Mouse (Mus musculus): ENCODE measurements at regions not wholly inside any gene's neighbourhood (a gene's known extent, or its start where the extent isn't known, plus 50 kb on each side); places are given as distances from the start of the nearest gene placed in this dataset.

GRCm38 (mm10) chr2:133614672-133615071 lies 62.7 kb downstream of the Bmp2 start:
- ATAC-seq = peak; percentile 58; the same call in 1 of the 2 replicates
- DNase-seq = peak; percentile 50
- no peaks in the 10 kb centered on the region for H3K27me3 ChIP-seq (ENCODE audit: insufficient read depth, low read length)
- H3K4me3 ChIP-seq (ENCODE audit: low read depth, low read length) = no peak overlapping the region
- H3K27ac ChIP-seq (ENCODE audit: low read depth, low read length) = no peak overlapping the region
- H3K4me2 ChIP-seq (ENCODE audit: low read depth) = no peak overlapping the region
- 31% methylated on average over 4 of the region's 4 CpGs for WGBS
- no peaks in the 10 kb centered on the region for H3K4me1 ChIP-seq (ENCODE audit: insufficient read depth)
- no peak overlapping the region for H3K9ac ChIP-seq
- TF ChIP-seq CTCF (IDR thresholded peaks at IDR 0.05; ENCODE audit: low read depth) = peak; percentile 71
- no peaks in the 10 kb centered on the region for H3K9me3 ChIP-seq (ENCODE audit: low read length)
- no peaks in the 10 kb centered on the region for H3K36me3 ChIP-seq (ENCODE audit: insufficient read depth)

GRCm38 (mm10) chr2:133615299-133615698 lies 63.3 kb downstream of the Bmp2 start:
- no peak overlapping the region for H3K4me3 ChIP-seq (ENCODE audit: low read depth, low read length)
- H3K4me1 ChIP-seq (ENCODE audit: insufficient read depth) = no peaks in the 10 kb centered on the region
- DNase-seq (no peak), ATAC-seq (peak; percentile 71)
- no peak overlapping the region for H3K9ac ChIP-seq
- H3K36me3 ChIP-seq (ENCODE audit: insufficient read depth) = no peaks in the 10 kb centered on the region
- H3K9me3 ChIP-seq (ENCODE audit: low read length) = no peaks in the 10 kb centered on the region
- no peaks in the 10 kb centered on the region for H3K27me3 ChIP-seq (ENCODE audit: insufficient read depth, low read length)
- no peak overlapping the region for H3K4me2 ChIP-seq (ENCODE audit: low read depth)
- no peak overlapping the region for H3K27ac ChIP-seq (ENCODE audit: low read depth, low read length)
- TF ChIP-seq CTCF (IDR thresholded peaks at IDR 0.05; ENCODE audit: low read depth) = no peak
- 47% methylated on average over 3 of the region's 3 CpGs for WGBS

GRCm38 (mm10) chr2:133617317-133617835 lies 65.4 kb downstream of the Bmp2 start:
- Histone ChIP-seq H3K27me3 (ENCODE audit: insufficient read depth, low read length) (no peaks in the 10 kb centered on the region), H3K9me3 (ENCODE audit: low read length) (no peaks in the 10 kb centered on the region), H3K27ac (ENCODE audit: low read depth, low read length) (no peak overlapping the region), H3K9ac (no peak overlapping the region), H3K4me1 (ENCODE audit: insufficient read depth) (no peaks in the 10 kb centered on the region), H3K4me3 (ENCODE audit: low read depth, low read length) (no peak overlapping the region), H3K4me2 (ENCODE audit: low read depth) (no peak overlapping the region), H3K36me3 (ENCODE audit: insufficient read depth) (no peaks in the 10 kb centered on the region)
- TF ChIP-seq CTCF (IDR thresholded peaks at IDR 0.05; ENCODE audit: low read depth) = no peak
- WGBS = 89% methylated on average over 3 of the region's 3 CpGs
- no peak for DNase-seq
- ATAC-seq = no peak

- TF ChIP-seq CTCF (IDR thresholded peaks at IDR 0.05; ENCODE audit: low read depth) = no peak
- Histone ChIP-seq H3K27me3 (ENCODE audit: insufficient read depth, low read length) (no peaks in the 10 kb centered on the region), H3K4me3 (ENCODE audit: low read depth, low read length) (no peak overlapping the region), H3K4me2 (ENCODE audit: low read depth) (no peak overlapping the region), H3K27ac (ENCODE audit: low read depth, low read length) (no peak overlapping the region), H3K9me3 (ENCODE audit: low read length) (no peaks in the 10 kb centered on the region), H3K4me1 (ENCODE audit: insufficient read depth) (no peaks in the 10 kb centered on the region), H3K9ac (no peak overlapping the region), H3K36me3 (ENCODE audit: insufficient read depth) (no peaks in the 10 kb centered on the region)
- ATAC-seq (no peak), DNase-seq (no peak)
- WGBS = 17% methylated on average over 2 of the region's 2 CpGs
These were observed 70.6 kb downstream of the Bmp2 start for GRCm38 (mm10) chr2:133622523-133622922.

- Histone ChIP-seq H3K27me3 (ENCODE audit: insufficient read depth, low read length) (no peaks in the 10 kb centered on the region), H3K9ac (no peak overlapping the region), H3K36me3 (ENCODE audit: insufficient read depth) (no peaks in the 10 kb centered on the region), H3K9me3 (ENCODE audit: low read length) (no peaks in the 10 kb centered on the region), H3K4me1 (ENCODE audit: insufficient read depth) (no peaks in the 10 kb centered on the region), H3K4me2 (ENCODE audit: low read depth) (no peak overlapping the region), H3K27ac (ENCODE audit: low read depth, low read length) (no peak overlapping the region), H3K4me3 (ENCODE audit: low read depth, low read length) (no peak overlapping the region)
- 63% methylated on average over 2 of the region's 2 CpGs for WGBS
- ATAC-seq = no peak
- DNase-seq = no peak
- no peak for TF ChIP-seq CTCF (IDR thresholded peaks at IDR 0.05; ENCODE audit: low read depth)
These were observed 73.6 kb downstream of the Bmp2 start for GRCm38 (mm10) chr2:133625542-133625941.

- 76% methylated on average over 6 of the region's 6 CpGs for WGBS
- Histone ChIP-seq H3K27me3 (ENCODE audit: insufficient read depth, low read length) (no peaks in the 10 kb centered on the region), H3K27ac (ENCODE audit: low read depth, low read length) (no peak overlapping the region), H3K36me3 (ENCODE audit: insufficient read depth) (no peaks in the 10 kb centered on the region), H3K4me1 (ENCODE audit: insufficient read depth) (no peaks in the 10 kb centered on the region), H3K9ac (no peak overlapping the region), H3K4me2 (ENCODE audit: low read depth) (no peak overlapping the region), H3K4me3 (ENCODE audit: low read depth, low read length) (no peak overlapping the region), H3K9me3 (ENCODE audit: low read length) (no peaks in the 10 kb centered on the region)
- DNase-seq (no peak), ATAC-seq (no peak)
- TF ChIP-seq CTCF (IDR thresholded peaks at IDR 0.05; ENCODE audit: low read depth) = no peak
These were observed 76.9 kb downstream of the Bmp2 start for GRCm38 (mm10) chr2:133628874-133629273.

GRCm38 (mm10) chr2:133635434-133635833 lies 83.5 kb downstream of the Bmp2 start:
- Histone ChIP-seq H3K4me1 (ENCODE audit: insufficient read depth) (no peaks in the 10 kb centered on the region), H3K4me3 (ENCODE audit: low read depth, low read length) (no peak overlapping the region), H3K4me2 (ENCODE audit: low read depth) (no peak overlapping the region), H3K36me3 (ENCODE audit: insufficient read depth) (no peaks in the 10 kb centered on the region), H3K9ac (no peak overlapping the region), H3K27ac (ENCODE audit: low read depth, low read length) (no peak overlapping the region), H3K9me3 (ENCODE audit: low read length) (no peaks in the 10 kb centered on the region), H3K27me3 (ENCODE audit: insufficient read depth, low read length) (no peaks in the 10 kb centered on the region)
- ATAC-seq (no peak), DNase-seq (no peak)
- 32% methylated on average over 1 of the region's 1 CpGs for WGBS
- TF ChIP-seq CTCF (IDR thresholded peaks at IDR 0.05; ENCODE audit: low read depth) = no peak

Measured in forebrain, postnatal 0 days (tissue).